Mouse (Mus musculus): ENCODE results near the gene Ficd. TPM values are rescaled to one million over a fixed set of nuclear protein-coding genes. Genes with fewer than 3 reads are reported as not detected.
A peak's percentile ranks its signal among the peaks of the same experiment; 100 is the strongest.

Ficd gene
- polyA plus RNA-seq, 1 experiment from 2014 or later, result 4.0 TPM

DNA sequence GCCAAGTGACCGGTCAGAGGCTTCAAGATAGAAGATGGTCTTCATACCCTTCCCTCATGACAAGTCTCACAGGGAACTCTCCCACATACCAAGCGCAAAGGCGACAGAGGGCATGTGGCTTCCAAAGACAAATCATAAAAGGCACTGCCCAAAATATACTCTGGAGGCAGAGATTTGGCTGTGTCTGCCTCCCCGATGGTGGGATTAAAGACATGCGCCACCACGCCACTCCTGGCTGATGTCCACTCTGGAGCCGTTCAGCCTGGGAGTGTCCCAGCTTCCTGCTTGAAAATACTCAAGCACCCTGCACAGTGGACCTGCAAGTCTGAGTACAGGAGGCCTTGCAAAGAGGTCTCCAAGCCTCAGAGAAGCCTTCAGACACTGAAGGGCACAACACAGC is 4.4 kb upstream of the Ficd start:
- no peaks in the 10 kb centered on the region for H3K36me3 ChIP-seq (ENCODE audit: control insufficient read depth, insufficient read depth, low read length)
- ATAC-seq (ENCODE audit: insufficient number of reproducible peaks, insufficient read depth, low FRiP score, low read depth), result no peak
- no peak overlapping the region for H3K27ac ChIP-seq (replicated peaks in 1 of 2; ENCODE audit: control insufficient read depth in 1 of 2, insufficient read depth in 1 of 2, low read depth in 2 of 2, low read length in 2 of 2)
- WGBS, result 74% methylated on average over 7 of the region's 7 CpGs
- no peak overlapping the region for H3K4me2 ChIP-seq (ENCODE audit: low read length)
- H3K27me3 ChIP-seq (ENCODE audit: control insufficient read depth, insufficient read depth, low read length), result peaks cover 12% of the 10 kb centered on the region
- H3K4me3 ChIP-seq (ENCODE audit: control insufficient read depth in 1 of 2, insufficient read depth in 1 of 2, low read depth in 1 of 2, low read length in 2 of 2), result no peak overlapping the region
- H3K9ac ChIP-seq (ENCODE audit: low read length), result no peak overlapping the region
- H3K9me3 ChIP-seq (ENCODE audit: control insufficient read depth, low read length), result no peaks in the 10 kb centered on the region
- H3K4me1 ChIP-seq (ENCODE audit: control insufficient read depth in 2 of 2, insufficient read depth in 2 of 2, low read length in 2 of 2), result peaks cover under 1 to 4% of the 10 kb centered on the region in 2 experiments

DNA sequence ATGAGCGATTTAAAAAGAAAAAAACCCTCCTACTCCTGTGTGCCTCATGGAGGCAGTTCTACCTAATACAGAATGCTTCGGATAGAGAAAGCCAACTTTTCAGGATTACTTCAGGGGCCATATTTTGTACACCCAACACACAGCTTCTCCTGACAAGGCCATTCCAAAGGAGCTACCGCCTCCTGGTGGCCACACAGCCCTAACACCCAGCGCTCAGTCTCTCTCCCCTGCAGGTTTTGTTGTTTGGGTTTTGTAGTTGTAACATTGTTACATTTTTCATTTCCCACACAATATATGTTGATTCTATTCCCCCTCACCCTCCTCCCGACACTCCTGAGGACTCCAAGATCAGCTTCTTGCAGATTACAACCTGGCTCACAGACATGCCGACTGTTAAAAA is 3.4 kb upstream of the Ficd start:
- no peak overlapping the region for H3K9ac ChIP-seq (ENCODE audit: low read length)
- peaks cover 1% of the 10 kb centered on the region; the same call in 1 of the 2 replicates for H3K36me3 ChIP-seq (ENCODE audit: control insufficient read depth, insufficient read depth, low read length)
- peaks cover 4% of the 10 kb centered on the region; the same call in 1 of the 2 replicates for H3K27me3 ChIP-seq (ENCODE audit: control insufficient read depth, insufficient read depth, low read length)
- ATAC-seq (ENCODE audit: insufficient number of reproducible peaks, insufficient read depth, low FRiP score, low read depth), result no peak
- H3K27ac ChIP-seq (replicated peaks in 1 of 2; ENCODE audit: control insufficient read depth in 1 of 2, insufficient read depth in 1 of 2, low read depth in 2 of 2, low read length in 2 of 2), result no peak overlapping the region
- no peak overlapping the region for H3K4me3 ChIP-seq (ENCODE audit: control insufficient read depth in 1 of 2, insufficient read depth in 1 of 2, low read depth in 1 of 2, low read length in 2 of 2)
- H3K4me1 ChIP-seq (ENCODE audit: control insufficient read depth in 2 of 2, insufficient read depth in 2 of 2, low read length in 2 of 2), result peaks cover 8 to 9% of the 10 kb centered on the region in 2 experiments
- no peak overlapping the region for H3K4me2 ChIP-seq (ENCODE audit: low read length)
- whole genome bisulfite sequencing, result 27% methylated on average over 6 of the region's 6 CpGs
- H3K9me3 ChIP-seq (ENCODE audit: control insufficient read depth, low read length), result no peaks in the 10 kb centered on the region

DNA sequence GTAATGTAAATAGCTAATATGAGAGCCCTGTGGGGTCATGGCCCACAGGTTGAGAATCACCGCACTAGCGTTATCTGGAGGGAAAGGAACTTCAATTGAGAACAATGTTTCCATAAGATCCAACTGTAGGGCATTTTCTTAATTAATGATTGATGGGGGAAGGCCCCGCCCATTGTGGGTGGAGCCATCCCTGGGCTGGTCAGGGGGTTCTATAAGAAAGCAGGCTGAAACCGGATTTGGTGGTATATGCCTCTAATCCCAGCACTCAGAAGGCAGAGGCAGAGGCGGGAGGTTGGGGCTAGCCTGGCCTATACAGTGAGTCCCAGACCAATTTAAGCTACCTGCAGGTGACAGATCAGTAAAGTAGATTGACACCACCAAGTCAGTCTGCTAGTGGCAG is 1.2 kb upstream of the Ficd start:
- H3K9me3 ChIP-seq (ENCODE audit: control insufficient read depth, low read length), result no peaks in the 10 kb centered on the region
- H3K4me2 ChIP-seq (ENCODE audit: low read length), result no peak overlapping the region
- ATAC-seq (ENCODE audit: insufficient number of reproducible peaks, insufficient read depth, low FRiP score, low read depth), result no peak
- no peak overlapping the region for H3K9ac ChIP-seq (ENCODE audit: low read length)
- no peak overlapping the region for H3K4me3 ChIP-seq (ENCODE audit: control insufficient read depth in 1 of 2, insufficient read depth in 1 of 2, low read depth in 1 of 2, low read length in 2 of 2)
- WGBS, result 63% methylated on average over 5 of the region's 5 CpGs
- 0 out of 2 replicates have a peak, but pooled peaks cover 3% of the 10 kb centered on the region for H3K27me3 ChIP-seq (ENCODE audit: control insufficient read depth, insufficient read depth, low read length)
- H3K27ac ChIP-seq (replicated peaks in 1 of 2; ENCODE audit: control insufficient read depth in 1 of 2, insufficient read depth in 1 of 2, low read depth in 2 of 2, low read length in 2 of 2), result no peak overlapping the region
- H3K36me3 ChIP-seq (ENCODE audit: control insufficient read depth, insufficient read depth, low read length), result peaks cover 23% of the 10 kb centered on the region
- peaks cover 8 to 9% of the 10 kb centered on the region in 2 experiments for H3K4me1 ChIP-seq (ENCODE audit: control insufficient read depth in 2 of 2, insufficient read depth in 2 of 2, low read length in 2 of 2)

DNA sequence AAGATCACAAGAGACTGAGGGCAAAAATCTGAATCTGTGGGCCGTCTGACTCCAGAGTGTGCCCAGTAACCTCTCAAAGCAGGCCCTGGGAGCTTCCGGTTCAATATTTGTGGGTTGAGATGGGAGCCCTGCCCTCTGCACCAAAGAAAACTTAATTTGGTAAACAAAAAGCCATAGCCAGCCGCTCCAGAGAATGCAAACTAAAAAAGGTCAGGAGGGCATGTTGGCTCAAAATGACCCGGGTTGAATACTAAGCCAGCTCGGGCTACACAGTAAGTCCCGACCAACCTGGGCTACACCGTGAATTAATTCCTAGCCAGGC is 619 bp upstream of the Ficd start:
- Histone ChIP-seq H3K4me2 (ENCODE audit: low read length) (peak overlapping the region; percentile 85), H3K9me3 (ENCODE audit: control insufficient read depth, low read length) (no peaks in the 10 kb centered on the region), H3K4me3 (ENCODE audit: control insufficient read depth in 1 of 2, insufficient read depth in 1 of 2, low read depth in 1 of 2, low read length in 2 of 2) (peak overlapping the region; percentile 71 to 83), H3K27ac (replicated peaks in 1 of 2; ENCODE audit: control insufficient read depth in 1 of 2, insufficient read depth in 1 of 2, low read depth in 2 of 2, low read length in 2 of 2) (peak overlapping the region; percentile 79 to 89), H3K27me3 (ENCODE audit: control insufficient read depth, insufficient read depth, low read length) (0 out of 2 replicates have a peak, but pooled peaks cover 3% of the 10 kb centered on the region), H3K9ac (ENCODE audit: low read length) (peak overlapping the region; percentile 73), H3K4me1 (ENCODE audit: control insufficient read depth in 2 of 2, insufficient read depth in 2 of 2, low read length in 2 of 2) (peaks cover 8 to 9% of the 10 kb centered on the region in 2 experiments), H3K36me3 (ENCODE audit: control insufficient read depth, insufficient read depth, low read length) (peaks cover 29% of the 10 kb centered on the region)
- WGBS, result 35% methylated on average over 7 of the region's 7 CpGs
- 0 out of 2 replicates have a peak, but pooled peaks have one; percentile 4 for ATAC-seq (ENCODE audit: insufficient number of reproducible peaks, insufficient read depth, low FRiP score, low read depth)

DNA sequence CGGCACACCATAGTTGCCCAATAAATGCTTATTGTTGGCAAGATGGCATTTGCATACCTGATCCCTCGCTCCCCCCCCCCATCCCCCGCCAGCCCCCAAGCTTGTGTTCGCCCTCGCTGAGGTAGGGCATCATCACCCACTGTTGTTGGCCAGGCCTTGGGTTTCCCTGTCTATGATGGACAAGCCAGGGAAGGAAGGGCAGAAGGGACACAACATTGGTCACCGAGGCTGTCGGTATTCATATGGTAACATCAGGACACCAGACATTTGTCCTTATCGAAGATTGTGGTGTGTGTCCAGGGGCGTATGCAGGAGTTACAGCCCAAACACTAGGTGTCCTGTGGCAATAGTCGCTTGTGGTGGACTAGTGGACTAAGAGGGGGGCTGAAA is 505 bp downstream of the Ficd start:
- Histone ChIP-seq H3K4me3 (ENCODE audit: control insufficient read depth in 1 of 2, insufficient read depth in 1 of 2, low read depth in 1 of 2, low read length in 2 of 2) (peak overlapping the region; percentile 71 to 83), H3K9ac (ENCODE audit: low read length) (peak overlapping the region; percentile 73), H3K4me1 (ENCODE audit: control insufficient read depth in 2 of 2, insufficient read depth in 2 of 2, low read length in 2 of 2) (peaks cover 8 to 9% of the 10 kb centered on the region in 2 experiments), H3K36me3 (ENCODE audit: control insufficient read depth, insufficient read depth, low read length) (peaks cover 41% of the 10 kb centered on the region), H3K27ac (replicated peaks in 1 of 2; ENCODE audit: control insufficient read depth in 1 of 2, insufficient read depth in 1 of 2, low read depth in 2 of 2, low read length in 2 of 2) (peak overlapping the region; percentile 74 to 89), H3K9me3 (ENCODE audit: control insufficient read depth, low read length) (no peaks in the 10 kb centered on the region), H3K4me2 (ENCODE audit: low read length) (peak overlapping the region; percentile 85), H3K27me3 (ENCODE audit: control insufficient read depth, insufficient read depth, low read length) (0 out of 2 replicates have a peak, but pooled peaks cover 3% of the 10 kb centered on the region)
- whole genome bisulfite sequencing, result 2% methylated on average over 10 of the region's 10 CpGs
- 0 out of 2 replicates have a peak, but pooled peaks have one; percentile 2 for ATAC-seq (ENCODE audit: insufficient number of reproducible peaks, insufficient read depth, low FRiP score, low read depth)

DNA sequence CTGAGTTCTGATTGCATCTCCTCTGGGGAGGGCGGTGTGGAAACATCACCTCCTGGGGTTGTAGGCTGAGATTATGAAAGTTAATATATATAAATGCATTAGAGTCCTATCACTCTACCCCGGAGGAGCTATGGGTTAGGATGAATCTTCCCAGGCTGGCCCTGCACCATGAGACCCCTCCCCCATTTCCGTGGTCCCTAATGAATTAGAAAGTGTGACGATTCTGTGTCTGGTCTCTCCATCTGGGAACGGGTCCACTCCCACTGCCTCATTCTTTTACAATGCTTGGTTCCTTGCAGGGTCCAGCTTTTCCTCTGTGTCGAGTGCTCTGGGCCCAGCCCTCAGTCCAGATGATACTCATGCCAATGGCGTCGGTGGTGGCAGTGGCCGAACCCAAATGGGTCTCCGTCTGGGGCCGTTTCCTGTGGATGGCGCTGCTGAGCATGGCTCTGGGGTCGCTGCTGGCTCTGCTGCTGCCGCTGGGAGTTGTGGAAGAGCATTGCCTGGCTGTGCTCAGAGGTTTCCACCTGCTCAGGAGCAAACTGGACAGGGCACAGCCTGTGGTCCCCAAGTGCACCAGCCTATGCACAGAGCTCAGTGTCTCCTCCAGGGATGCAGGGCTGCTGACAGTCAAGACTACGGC is 1.0 kb downstream of the Ficd start:
- Histone ChIP-seq H3K36me3 (ENCODE audit: control insufficient read depth, insufficient read depth, low read length) (peaks cover 46% of the 10 kb centered on the region), H3K4me3 (ENCODE audit: control insufficient read depth in 1 of 2, insufficient read depth in 1 of 2, low read depth in 1 of 2, low read length in 2 of 2) (peak overlapping the region; percentile 71 to 83), H3K9ac (ENCODE audit: low read length) (peak overlapping the region; percentile 73), H3K4me2 (ENCODE audit: low read length) (peak overlapping the region; percentile 85), H3K27ac (replicated peaks in 1 of 2; ENCODE audit: control insufficient read depth in 1 of 2, insufficient read depth in 1 of 2, low read depth in 2 of 2, low read length in 2 of 2) (peak overlapping the region in 1 of 2 experiments; percentile 89; a peak in 1 of 4 replicates), H3K27me3 (ENCODE audit: control insufficient read depth, insufficient read depth, low read length) (0 out of 2 replicates have a peak, but pooled peaks cover 3% of the 10 kb centered on the region), H3K4me1 (ENCODE audit: control insufficient read depth in 2 of 2, insufficient read depth in 2 of 2, low read length in 2 of 2) (peaks cover 8 to 9% of the 10 kb centered on the region in 2 experiments), H3K9me3 (ENCODE audit: control insufficient read depth, low read length) (no peaks in the 10 kb centered on the region)
- WGBS, result 44% methylated on average over 15 of the region's 15 CpGs
- ATAC-seq (ENCODE audit: insufficient number of reproducible peaks, insufficient read depth, low FRiP score, low read depth), result no peak

DNA sequence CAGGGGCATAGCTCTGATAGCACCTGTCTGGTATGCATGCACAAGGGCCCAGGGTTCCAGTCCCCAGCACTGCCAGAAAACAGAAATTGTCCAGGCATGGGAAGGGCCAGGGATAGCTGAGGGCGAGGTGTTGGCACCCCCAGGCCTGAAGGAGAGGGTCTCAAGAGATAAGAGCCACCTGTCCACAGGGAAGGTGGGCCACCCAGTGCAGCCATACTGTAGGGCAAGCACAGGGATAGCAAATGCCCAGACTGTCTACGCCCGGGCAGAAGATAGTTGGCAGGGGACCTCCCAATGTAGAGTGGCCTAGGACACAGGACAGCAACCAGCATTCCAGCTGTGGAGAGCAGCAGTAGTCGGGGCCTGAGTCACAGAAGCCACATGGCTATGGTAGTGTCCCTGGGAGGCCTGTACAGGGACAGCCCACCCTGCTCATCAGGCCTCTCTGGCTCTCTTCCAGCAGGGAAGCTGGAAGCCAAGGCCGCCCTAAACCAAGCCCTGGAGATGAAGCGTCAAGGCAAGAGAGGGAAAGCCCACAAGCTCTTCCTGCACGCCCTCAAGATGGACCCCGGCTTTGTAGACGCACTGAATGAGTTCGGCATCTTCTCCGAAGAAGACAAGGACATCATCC is 2.1 kb downstream of the Ficd start:
- Histone ChIP-seq H3K27ac (replicated peaks in 1 of 2; ENCODE audit: control insufficient read depth in 1 of 2, insufficient read depth in 1 of 2, low read depth in 2 of 2, low read length in 2 of 2) (no peak overlapping the region), H3K4me2 (ENCODE audit: low read length) (no peak overlapping the region), H3K9me3 (ENCODE audit: control insufficient read depth, low read length) (no peaks in the 10 kb centered on the region), H3K4me1 (ENCODE audit: control insufficient read depth in 2 of 2, insufficient read depth in 2 of 2, low read length in 2 of 2) (peaks cover 8 to 9% of the 10 kb centered on the region in 2 experiments), H3K36me3 (ENCODE audit: control insufficient read depth, insufficient read depth, low read length) (peaks cover 57% of the 10 kb centered on the region), H3K9ac (ENCODE audit: low read length) (no peak overlapping the region), H3K27me3 (ENCODE audit: control insufficient read depth, insufficient read depth, low read length) (0 out of 2 replicates have a peak, but pooled peaks cover 2% of the 10 kb centered on the region), H3K4me3 (ENCODE audit: control insufficient read depth in 1 of 2, insufficient read depth in 1 of 2, low read depth in 1 of 2, low read length in 2 of 2) (no peak overlapping the region)
- 91% methylated on average over 11 of the region's 11 CpGs for WGBS
- no peak for ATAC-seq (ENCODE audit: insufficient number of reproducible peaks, insufficient read depth, low FRiP score, low read depth)
